Mouse (Mus musculus) hindlimb bud, embryonic 11.5 days (tissue): Measurements from ENCODE around the gene Hist2h2be.
A peak's percentile ranks its signal among the peaks of the same experiment; 100 is the strongest.
"Not testable (repeated sequence)": the region's sequence is repeated elsewhere in the genome, so short reads cannot be mapped to it uniquely, and the experiment has no call there.

ENCODE experiments used
- DNase-seq: peaks from one replicate; pipeline ENCODE4 v3.0.0-alpha.2; 2012; ENCODE audit warnings: low read depth, low spot score; ENCODE audit errors: extremely low spot score

Hist2h2be gene

GRCm38 (mm10) chr3:96261623-96262022 lies 40.7 kb downstream of the Hist2h2be start:
- no peak for DNase-seq

- no peak for DNase-seq
Measured at GRCm38 (mm10) chr3:96262216-96262875, 41.4 kb downstream of the Hist2h2be start.

DNA sequence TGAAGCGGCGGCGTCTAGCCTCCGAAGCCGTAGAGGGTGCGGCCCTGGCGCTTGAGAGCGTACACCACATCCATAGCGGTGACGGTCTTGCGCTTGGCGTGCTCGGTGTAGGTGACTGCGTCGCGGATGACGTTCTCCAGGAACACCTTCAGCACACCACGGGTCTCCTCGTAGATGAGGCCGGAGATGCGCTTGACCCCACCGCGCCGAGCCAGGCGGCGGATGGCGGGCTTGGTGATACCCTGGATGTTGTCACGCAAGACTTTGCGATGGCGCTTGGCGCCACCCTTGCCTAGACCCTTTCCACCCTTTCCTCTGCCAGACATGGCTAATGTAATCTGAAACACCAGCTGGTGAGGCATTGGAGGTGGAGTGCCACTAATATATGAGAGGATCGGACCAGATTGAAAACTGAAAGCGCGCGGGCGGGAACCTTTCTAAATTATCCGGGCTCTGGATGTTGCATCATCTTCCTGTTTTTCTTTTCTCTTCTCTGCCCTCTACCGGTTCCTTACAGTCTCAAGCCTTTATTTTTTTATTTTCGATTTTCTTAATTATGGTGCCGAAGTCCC lies 42.1 kb downstream of the Hist2h2be start, which contains the start of gene Hist2h4:
Gene Hist2h4 (minus strand): TSS at position 333 of the 572 bp plus-strand sequence.
- no peak for DNase-seq

GRCm38 (mm10) chr3:96263558-96264403 lies 42.9 kb downstream of the Hist2h2be start:
- DNase-seq = no peak

- DNase-seq = no peak
Measured at GRCm38 (mm10) chr3:96264404-96264949, 43.6 kb downstream of the Hist2h2be start.

DNA sequence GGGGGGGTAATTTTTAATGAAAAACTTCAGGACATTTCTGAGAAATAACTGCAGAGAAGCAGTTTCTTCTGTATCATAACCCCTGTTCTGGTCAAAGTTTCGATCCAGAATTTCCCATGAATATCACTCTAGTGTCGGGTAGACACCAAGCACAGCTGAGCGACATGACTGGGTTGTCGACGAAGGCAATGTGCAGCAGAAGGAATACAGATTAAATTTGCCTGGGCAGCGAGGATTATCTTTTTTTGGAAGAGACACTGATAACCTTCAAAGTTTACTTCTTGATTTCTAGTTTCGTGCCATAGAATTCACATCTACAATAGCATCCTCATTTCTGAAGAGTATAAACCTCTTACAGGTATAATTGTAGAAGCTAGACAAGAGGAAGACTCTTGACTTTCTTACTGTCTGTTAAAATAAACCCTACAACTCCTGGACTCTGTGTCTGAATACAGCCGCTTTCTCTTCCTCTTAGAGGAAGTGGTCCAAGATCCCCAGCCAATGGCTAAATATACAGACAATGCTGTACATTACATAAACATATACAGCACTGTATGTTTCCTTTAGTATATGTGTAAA lies 45.3 kb downstream of the Hist2h2be start:
- DNase-seq = no peak

GRCm38 (mm10) chr3:96267541-96267940 lies 46.6 kb downstream of the Hist2h2be start:
- no peak for DNase-seq

- no peak for DNase-seq
Measured at GRCm38 (mm10) chr3:96268051-96268775, 47.3 kb downstream of the Hist2h2be start, which contains the start of gene Hist2h3b. Gene Hist2h3b, plus strand, starts transcription at chr3:96268654.

GRCm38 (mm10) chr3:96268776-96269378 lies 48.0 kb downstream of the Hist2h2be start:
- DNase-seq = not testable (repeated sequence)

GRCm38 (mm10) chr3:96269511-96270474 lies 48.9 kb downstream of the Hist2h2be start, which contains the start of gene Hist2h2bb:
Gene Hist2h2bb, plus strand, starts transcription at chr3:96269752.
- peak; percentile 99 for DNase-seq
